Mouse (Mus musculus) urinary bladder, adult 2 months (tissue): ENCODE results near the gene Ecel1. TPM values are rescaled to one million over a fixed set of nuclear protein-coding genes. Genes with fewer than 3 reads are reported as not detected.

ENCODE experiments used
- DNase-seq: peaks from one replicate; pipeline ENCODE4 v3.0.0; 2022; ENCODE audit warnings: low spot score
- polyA plus RNA-seq: library from polyadenylated mRNA; depleted of rRNA; stranded (reverse); fragments of >200 nt; gene quantifications from 2 replicates; pipeline ENCODE4 v1.2.3, GENCODE M21; 2012; rRNA removed

Ecel1 gene
- polyA plus RNA-seq, 1 experiment = 0.10 TPM

DNA sequence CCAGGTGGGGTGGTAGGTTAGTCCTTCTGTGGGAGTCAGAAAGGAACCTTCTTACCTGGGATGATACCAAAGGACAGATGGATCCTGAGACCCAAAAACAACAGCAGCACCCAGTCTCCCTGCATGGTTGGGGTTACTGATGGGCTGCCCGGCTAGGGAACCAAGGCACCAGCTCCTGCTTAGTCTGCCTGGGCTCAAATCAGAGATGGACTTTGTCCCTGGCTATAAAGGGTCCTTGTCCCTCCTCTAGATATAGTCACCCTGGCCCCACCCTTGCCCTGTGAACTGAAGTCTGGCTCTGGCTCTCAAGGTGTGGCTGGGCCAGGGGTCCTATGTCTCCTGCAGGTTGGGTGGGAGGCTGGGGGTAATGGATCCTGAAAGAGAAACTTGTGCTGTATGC, 54.9 kb downstream of the Ecel1 start, which contains the start of gene Alpi:
TSS of gene Alpi (minus strand) at position 196 of the 400 bp plus-strand sequence.
- DNase-seq = no peak

DNA sequence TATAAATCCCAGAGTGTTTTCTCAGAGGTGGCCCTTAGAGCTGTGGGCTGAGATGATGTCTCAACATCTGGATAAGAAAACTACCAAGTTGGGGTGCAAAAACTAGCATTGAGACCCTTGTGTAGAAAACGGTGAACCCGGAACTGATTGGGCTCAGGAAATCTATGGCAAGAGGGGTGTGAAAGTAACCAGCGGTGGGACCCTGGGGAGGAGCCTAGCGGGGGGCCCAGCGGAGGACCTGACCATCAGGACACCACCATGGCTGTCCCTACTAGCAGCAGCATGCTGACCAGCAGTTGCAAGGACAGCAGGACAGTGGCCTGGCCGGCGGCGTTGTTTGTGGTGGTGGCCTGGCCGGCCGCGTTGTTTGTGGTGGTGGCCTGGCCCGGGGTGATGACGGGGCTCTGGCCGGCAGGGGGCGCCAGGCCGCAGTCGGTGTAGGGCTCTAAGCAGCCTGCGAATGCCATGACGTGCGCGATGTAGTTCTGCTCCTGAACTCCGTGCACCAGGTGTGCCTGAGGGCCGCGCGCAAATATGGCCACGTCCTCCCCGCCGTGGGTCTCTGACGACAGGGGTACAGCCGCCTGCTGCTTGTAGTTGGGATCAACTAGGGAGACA, 57.9 kb downstream of the Ecel1 start:
- DNase-seq = peak; percentile 45

Other genes starting within 250 kb of the Ecel1 start
- gene Alppl2, start 66.6 kb downstream of the Ecel1 start, polyA plus RNA-seq = not detected in 2 replicates
- gene Alpi, start 54.9 kb downstream of the Ecel1 start, polyA plus RNA-seq = 0.06 TPM in 1 of 2 replicates, not detected in the other
- gene Akp3, start 31.5 kb downstream of the Ecel1 start, polyA plus RNA-seq = 0.04 TPM in 1 of 2 replicates, not detected in the other
- gene Prss56, start 26.8 kb upstream of the Ecel1 start, polyA plus RNA-seq = not detected in 2 replicates
- gene Chrnd, start 34.1 kb upstream of the Ecel1 start, polyA plus RNA-seq = not detected in 2 replicates
- gene Chrng, start 48.1 kb upstream of the Ecel1 start, polyA plus RNA-seq = not detected in 2 replicates
- 69.5 and 72.5 TPM in 2 replicates for gene Eif4e2, start 57.4 kb upstream of the Ecel1 start, polyA plus RNA-seq
- gene Efhd1, start 107.8 kb upstream of the Ecel1 start, polyA plus RNA-seq = 4.9 TPM in 2 replicates
- gene Gigyf2, start 170.5 kb upstream of the Ecel1 start, polyA plus RNA-seq = 30.7 and 40.0 TPM in 2 replicates
- gene Kcnj13, start 238.2 kb upstream of the Ecel1 start, polyA plus RNA-seq = 0.21 and 0.27 TPM in 2 replicates